Mouse (Mus musculus): Measurements from ENCODE around the gene Gstp3.

Gstp3 gene

GRCm38 (mm10) chr19:4059069-4059740, at the start of gene Gstp3:
Gene Gstp3 (minus strand): TSS chr19:4059569.
- DNase-seq (ENCODE audit: low read depth, low spot score): no peak

- DNase-seq (ENCODE audit: low read depth, low spot score): no peak
Measured at GRCm38 (mm10) chr19:4108535-4108934, 49.2 kb upstream of the Gstp3 start.

- DNase-seq (ENCODE audit: low read depth, low spot score): no peak
Measured at GRCm38 (mm10) chr19:4106654-4107053, 47.3 kb upstream of the Gstp3 start.

- DNase-seq (ENCODE audit: low read depth, low spot score): no peak
Measured at GRCm38 (mm10) chr19:4104675-4105194, 45.4 kb upstream of the Gstp3 start.

- no peak for DNase-seq (ENCODE audit: low read depth, low spot score)
Measured at GRCm38 (mm10) chr19:4103792-4104191, 44.4 kb upstream of the Gstp3 start.

GRCm38 (mm10) chr19:4103294-4103693, 43.9 kb upstream of the Gstp3 start:
- no peak for DNase-seq (ENCODE audit: low read depth, low spot score)

- DNase-seq (ENCODE audit: low read depth, low spot score): no peak
Measured at GRCm38 (mm10) chr19:4102626-4103025, 43.3 kb upstream of the Gstp3 start.

GRCm38 (mm10) chr19:4102049-4102448, 42.7 kb upstream of the Gstp3 start:
- no peak for DNase-seq (ENCODE audit: low read depth, low spot score)

GRCm38 (mm10) chr19:4101466-4101865, 42.1 kb upstream of the Gstp3 start:
- no peak for DNase-seq (ENCODE audit: low read depth, low spot score)

GRCm38 (mm10) chr19:4100718-4101261, 41.4 kb upstream of the Gstp3 start:
- no peak for DNase-seq (ENCODE audit: low read depth, low spot score)

- DNase-seq (ENCODE audit: low read depth, low spot score): no peak
Measured at GRCm38 (mm10) chr19:4099837-4100717, 40.7 kb upstream of the Gstp3 start, which contains the start of gene Pitpnm1. Gene Pitpnm1 (plus strand): TSS chr19:4099998.

- peak; percentile 82 for DNase-seq (ENCODE audit: low read depth, low spot score)
Measured at GRCm38 (mm10) chr19:4099056-4099455, 39.7 kb upstream of the Gstp3 start.

GRCm38 (mm10) chr19:4098426-4098825, 39.1 kb upstream of the Gstp3 start:
- no peak for DNase-seq (ENCODE audit: low read depth, low spot score)

- peak; percentile 64 for DNase-seq (ENCODE audit: low read depth, low spot score)
Measured at GRCm38 (mm10) chr19:4097441-4097825, 38.1 kb upstream of the Gstp3 start.

- peak; percentile 96 for DNase-seq (ENCODE audit: low read depth, low spot score)
Measured at GRCm38 (mm10) chr19:4096642-4097440, 37.5 kb upstream of the Gstp3 start, which contains the start of gene Cdk2ap2. Gene Cdk2ap2 (plus strand): TSS chr19:4097182.

GRCm38 (mm10) chr19:4095802-4096201, 36.4 kb upstream of the Gstp3 start:
- no peak for DNase-seq (ENCODE audit: low read depth, low spot score)

GRCm38 (mm10) chr19:4094774-4095303, 35.5 kb upstream of the Gstp3 start:
- DNase-seq (ENCODE audit: low read depth, low spot score): no peak

GRCm38 (mm10) chr19:4094348-4094747, 35.0 kb upstream of the Gstp3 start:
- no peak for DNase-seq (ENCODE audit: low read depth, low spot score)

GRCm38 (mm10) chr19:4093772-4094171, 34.4 kb upstream of the Gstp3 start:
- DNase-seq (ENCODE audit: low read depth, low spot score): no peak

GRCm38 (mm10) chr19:4092750-4093149, 33.4 kb upstream of the Gstp3 start:
- DNase-seq (ENCODE audit: low read depth, low spot score): no peak

GRCm38 (mm10) chr19:4091383-4091782, 32.0 kb upstream of the Gstp3 start:
- no peak for DNase-seq (ENCODE audit: low read depth, low spot score)
